Mouse (Mus musculus) myocyte (in vitro differentiated cells): ENCODE results near the gene Fscn2. TPM values are rescaled to one million over a fixed set of nuclear protein-coding genes. Genes with fewer than 3 reads are reported as not detected.

ENCODE experiments used
- H3K27me3 ChIP-seq: one replicate; pipeline ENCODE4 v1.6.1; 2011; ENCODE audit not compliant: control insufficient read depth, insufficient read depth, insufficient read length
- H3K36me3 ChIP-seq: one replicate; pipeline ENCODE4 v1.6.1; 2011; ENCODE audit not compliant: control insufficient read depth, insufficient read depth
- H3K4me2 ChIP-seq: one replicate; pipeline ENCODE4 v1.6.1; 2011; ENCODE audit warnings: low read depth, control low read depth
- H3K4me3 ChIP-seq: one replicate; pipeline ENCODE4 v1.5.1; 2011; ENCODE audit warnings: mild to moderate bottlenecking, control low read depth, moderate library complexity
- H3K79me2 ChIP-seq: one replicate; pipeline ENCODE4 v1.6.1; 2011; ENCODE audit not compliant: control insufficient read depth, insufficient read depth
- H3ac ChIP-seq: one replicate; pipeline ENCODE4 v1.6.1; 2011; ENCODE audit not compliant: control insufficient read depth, insufficient read length
- CEBPB ChIP-seq: IDR thresholded peaks from 2 replicates; pipeline ENCODE4 v1.6.1; 2011; ENCODE audit warnings: mild to moderate bottlenecking, moderate library complexity; ENCODE audit not compliant: poor library complexity, insufficient read depth, severe bottlenecking
- E2F4 ChIP-seq: IDR thresholded peaks from one replicate; pipeline ENCODE4 v1.6.1; 2011; ENCODE audit warnings: mild to moderate bottlenecking, control low read depth, moderate library complexity; ENCODE audit not compliant: insufficient read depth
- MAX ChIP-seq: IDR thresholded peaks from one replicate; pipeline ENCODE4 v1.6.1; 2011; ENCODE audit warnings: low read depth, mild to moderate bottlenecking, control low read depth
- MYOD1 ChIP-seq, 3 experiments: IDR thresholded peaks; one replicate each; pipeline ENCODE4 v1.6.1; 2011; ENCODE audit warnings: control low read depth in 2 of 3, low read depth in 2 of 3, mild to moderate bottlenecking in 2 of 3, moderate library complexity in 1 of 3; ENCODE audit not compliant: insufficient read length in 2 of 3, control insufficient read depth in 1 of 3
- MYOG ChIP-seq, 3 experiments: IDR thresholded peaks; one replicate each; pipeline ENCODE4 v1.6.1; 2011; ENCODE audit warnings: control low read depth in 2 of 3, low read depth in 2 of 3, mild to moderate bottlenecking in 2 of 3; ENCODE audit not compliant: insufficient read length in 2 of 3, control insufficient read depth in 1 of 3, insufficient read depth in 1 of 3
- POLR2A ChIP-seq: IDR thresholded peaks from one replicate; pipeline ENCODE4 v1.6.1; 2011; ENCODE audit warnings: low read depth, mild to moderate bottlenecking, control low read depth, moderate library complexity; ENCODE audit not compliant: insufficient read length
- POLR2AphosphoS2 ChIP-seq: IDR thresholded peaks from one replicate; pipeline ENCODE4 v1.6.1; 2011; ENCODE audit warnings: low read depth, control low read depth; ENCODE audit not compliant: insufficient read length
- REST ChIP-seq: IDR thresholded peaks from one replicate; pipeline ENCODE4 v1.6.1; 2011; ENCODE audit warnings: mild to moderate bottlenecking, control low read depth, moderate library complexity; ENCODE audit not compliant: insufficient read depth, insufficient read length
- SRF ChIP-seq: IDR thresholded peaks from one replicate; pipeline ENCODE4 v1.6.1; 2011; ENCODE audit warnings: low read depth; ENCODE audit not compliant: control insufficient read depth, insufficient read length
- TCF12 ChIP-seq: IDR thresholded peaks from one replicate; pipeline ENCODE4 v1.6.1; 2011; ENCODE audit warnings: mild to moderate bottlenecking, control low read depth; ENCODE audit not compliant: poor library complexity, insufficient read depth, severe bottlenecking
- TCF3 ChIP-seq: IDR thresholded peaks from one replicate; pipeline ENCODE4 v1.6.1; 2011; ENCODE audit warnings: low read depth, control low read depth; ENCODE audit not compliant: insufficient read length
- USF1 ChIP-seq: IDR thresholded peaks from one replicate; pipeline ENCODE4 v1.6.1; 2011; ENCODE audit warnings: low read depth, mild to moderate bottlenecking, control low read depth, moderate library complexity
- polyA plus RNA-seq: library from polyadenylated mRNA; unstranded; fragments of >200 nt; fragmentation: generic; extraction: Trizol; gene quantifications from one replicate; pipeline ENCODE4 v1.2.1, GENCODE M21; 2012; ENCODE audit warnings: missing spikeins

Fscn2 gene
- polyA plus RNA-seq, 1 experiment = 1.1 TPM

GRCm38 (mm10) chr11:120342656-120343160 is 18.6 kb upstream of the Fscn2 start:
- Histone ChIP-seq H3K36me3 (peaks cover 16% of the 10 kb centered on the region), H3K4me3 (no peak overlapping the region), H3K27me3 (no peaks in the 10 kb centered on the region), H3K4me2 (no peak overlapping the region), H3K79me2 (peaks cover 18% of the 10 kb centered on the region), H3ac (no peak overlapping the region)
- TF ChIP-seq POLR2AphosphoS2 (no peak), MYOG (IDR thresholded peaks at IDR 0.05; ENCODE audit: control insufficient read depth in 1 of 3, insufficient read depth in 1 of 3, insufficient read length in 2 of 3, low read depth in 2 of 3) (no peak), POLR2A (no peak), CEBPB (no peak), E2F4 (no peak), TCF12 (no peak), TCF3 (no peak), MAX (no peak), SRF (no peak)

GRCm38 (mm10) chr11:120343519-120344309 is 17.6 kb upstream of the Fscn2 start:
- no peak for TF ChIP-seq CEBPB
- peak; percentile 53 for TF ChIP-seq POLR2AphosphoS2
- TF ChIP-seq POLR2A = peak; percentile 42
- peaks cover 23% of the 10 kb centered on the region for H3K79me2 ChIP-seq

DNA sequence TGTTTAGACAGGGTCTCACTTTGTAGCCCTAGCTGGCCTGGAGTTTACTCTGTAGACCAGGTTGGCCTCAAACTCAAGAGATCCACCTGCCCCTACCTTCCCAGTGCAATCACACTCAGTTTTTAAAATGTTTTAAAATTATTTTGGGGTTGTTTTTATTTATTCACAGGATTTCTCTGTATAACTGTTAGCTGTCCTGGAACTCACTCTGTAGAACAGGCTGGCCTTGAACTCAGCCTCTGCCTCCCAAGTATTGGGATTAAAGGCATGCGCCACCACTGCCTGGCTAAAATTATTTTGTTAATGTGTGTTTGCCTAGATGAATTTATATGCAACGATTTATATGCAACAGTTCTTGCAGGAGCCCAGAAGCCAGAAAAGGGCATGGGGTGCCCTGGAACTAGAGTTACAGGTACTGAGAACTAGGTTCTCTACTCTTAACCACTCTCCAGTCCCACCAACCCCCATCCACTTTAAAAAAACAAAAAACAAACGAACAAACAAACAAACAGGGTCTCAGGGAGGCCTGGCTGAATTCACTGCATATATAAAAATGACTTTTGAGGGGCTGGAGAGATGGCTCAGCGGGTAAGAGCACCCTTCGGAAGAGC is 16.9 kb upstream of the Fscn2 start:
- peak overlapping the region; percentile 97 for H3K4me3 ChIP-seq
- TF ChIP-seq MYOD1 (IDR thresholded peaks at IDR 0.05; ENCODE audit: control insufficient read depth in 1 of 3, insufficient read length in 2 of 3, low read depth in 2 of 3) = no peak
- no peak for TF ChIP-seq MYOG (IDR thresholded peaks at IDR 0.05; ENCODE audit: control insufficient read depth in 1 of 3, insufficient read depth in 1 of 3, insufficient read length in 2 of 3, low read depth in 2 of 3)
- no peak for TF ChIP-seq SRF
- TF ChIP-seq E2F4 = no peak
- no peak for TF ChIP-seq USF1
- TF ChIP-seq TCF12 = no peak
- TF ChIP-seq REST = no peak
- TF ChIP-seq POLR2AphosphoS2 = no peak
- no peak for TF ChIP-seq MAX
- no peak for TF ChIP-seq POLR2A
- no peak for TF ChIP-seq CEBPB
- no peak for TF ChIP-seq TCF3
- no peak overlapping the region for H3K4me2 ChIP-seq
- peaks cover 30% of the 10 kb centered on the region for H3K79me2 ChIP-seq
- H3K27me3 ChIP-seq = no peaks in the 10 kb centered on the region
- H3ac ChIP-seq = no peak overlapping the region
- H3K36me3 ChIP-seq = peaks cover 16% of the 10 kb centered on the region

More at GRCm38 (mm10) chr11:120343519-120344309, 17.6 kb upstream of the Fscn2 start:
- no peak overlapping the region for H3K4me2 ChIP-seq
- peaks cover 16% of the 10 kb centered on the region for H3K36me3 ChIP-seq
- H3K4me3 ChIP-seq = no peak overlapping the region
- no peaks in the 10 kb centered on the region for H3K27me3 ChIP-seq
- H3ac ChIP-seq = no peak overlapping the region

DNA sequence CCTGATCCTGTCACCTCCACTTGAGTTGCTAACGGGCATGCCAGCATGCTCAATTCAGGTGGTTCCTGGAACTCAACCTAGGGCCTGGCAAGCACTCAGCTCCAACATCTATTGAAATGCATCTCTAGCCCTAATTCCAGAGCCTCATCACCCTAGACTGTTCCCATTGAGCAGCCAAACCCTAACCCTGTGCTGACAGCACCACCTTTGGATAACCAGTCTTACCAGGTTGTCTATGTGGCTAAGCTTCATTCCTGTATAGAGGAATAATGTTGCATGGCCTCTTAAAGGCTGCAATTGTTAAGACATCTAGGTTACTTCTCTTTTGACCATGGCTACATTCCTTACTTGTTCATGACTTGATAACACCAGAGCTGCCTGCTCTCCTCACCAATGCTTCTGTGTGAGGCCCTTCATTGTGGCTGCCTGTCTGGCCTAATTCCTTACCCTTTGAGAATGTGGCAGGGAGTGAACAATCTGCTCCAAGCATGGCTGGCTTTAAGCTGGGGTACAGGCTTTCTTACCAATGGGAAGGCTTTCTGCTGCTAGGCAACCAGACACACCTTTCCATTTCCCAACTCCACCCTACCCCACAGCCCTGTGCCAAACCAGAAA is 16.2 kb upstream of the Fscn2 start:
- H3K4me2 ChIP-seq = peak overlapping the region; percentile 73
- TF ChIP-seq MYOG (IDR thresholded peaks at IDR 0.05; ENCODE audit: control insufficient read depth in 1 of 3, insufficient read depth in 1 of 3, insufficient read length in 2 of 3, low read depth in 2 of 3) (no peak), POLR2A (peak; percentile 58), MAX (no peak), MYOD1 (IDR thresholded peaks at IDR 0.05; ENCODE audit: control insufficient read depth in 1 of 3, insufficient read length in 2 of 3, low read depth in 2 of 3) (no peak), POLR2AphosphoS2 (peak; percentile 93)
- H3K4me3 ChIP-seq = peak overlapping the region; percentile 97
- H3K27me3 ChIP-seq = no peaks in the 10 kb centered on the region
- peaks cover 16% of the 10 kb centered on the region for H3K36me3 ChIP-seq
- H3ac ChIP-seq = no peak overlapping the region
- H3K79me2 ChIP-seq = peaks cover 33% of the 10 kb centered on the region
